Mouse (Mus musculus): ENCODE measurements around the gene Sf1.

DNA sequence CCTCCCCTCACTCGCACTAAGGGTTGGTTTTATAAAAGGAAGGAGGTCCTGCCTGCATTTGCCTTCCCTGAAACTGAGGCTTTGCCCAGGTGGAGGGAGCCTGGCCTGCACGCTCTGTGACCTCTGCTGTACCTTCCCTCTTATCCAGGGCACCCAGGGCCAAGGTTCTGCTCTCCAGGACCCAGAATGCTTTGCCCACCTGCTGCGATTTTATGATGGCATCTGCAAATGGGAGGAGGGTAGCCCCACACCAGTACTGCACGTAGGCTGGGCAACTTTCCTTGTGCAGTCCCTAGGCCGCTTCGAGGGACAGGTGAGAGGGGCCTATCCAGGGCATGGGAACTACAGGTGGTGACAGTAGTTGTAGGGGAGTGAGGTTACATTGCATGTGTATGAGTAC, 24.3 kb upstream of the Sf1 start:
- TF ChIP-seq CTCF (IDR thresholded peaks at IDR 0.05; ENCODE audit: borderline replicate concordance, extremely low read depth, insufficient read depth, insufficient read length) (no peak), POLR2A (IDR thresholded peaks at IDR 0.05; ENCODE audit: borderline replicate concordance, extremely low read depth, insufficient read depth, insufficient read length, poor library complexity, severe bottlenecking) (no peak)
